Mouse (Mus musculus): ENCODE data around the gene Pcyox1. TPM values are rescaled to one million over a fixed set of nuclear protein-coding genes. Genes with fewer than 3 reads are reported as not detected.
"Not testable (repeated sequence)": the region's sequence is repeated elsewhere in the genome, so short reads cannot be mapped to it uniquely, and the experiment has no call there.

The Pcyox1 gene
- total RNA-seq, 2 experiments from 2014 or later = 105 to 114 TPM

GRCm38 (mm10) chr6:86397257-86397980 is 465 bp upstream of the Pcyox1 start:
- DNase-seq = no peak

- no peak for DNase-seq
These were observed 985 bp downstream of the Pcyox1 start for GRCm38 (mm10) chr6:86395969-86396368.

- DNase-seq = no peak
These were observed 1.9 kb downstream of the Pcyox1 start for GRCm38 (mm10) chr6:86395021-86395420.

DNA sequence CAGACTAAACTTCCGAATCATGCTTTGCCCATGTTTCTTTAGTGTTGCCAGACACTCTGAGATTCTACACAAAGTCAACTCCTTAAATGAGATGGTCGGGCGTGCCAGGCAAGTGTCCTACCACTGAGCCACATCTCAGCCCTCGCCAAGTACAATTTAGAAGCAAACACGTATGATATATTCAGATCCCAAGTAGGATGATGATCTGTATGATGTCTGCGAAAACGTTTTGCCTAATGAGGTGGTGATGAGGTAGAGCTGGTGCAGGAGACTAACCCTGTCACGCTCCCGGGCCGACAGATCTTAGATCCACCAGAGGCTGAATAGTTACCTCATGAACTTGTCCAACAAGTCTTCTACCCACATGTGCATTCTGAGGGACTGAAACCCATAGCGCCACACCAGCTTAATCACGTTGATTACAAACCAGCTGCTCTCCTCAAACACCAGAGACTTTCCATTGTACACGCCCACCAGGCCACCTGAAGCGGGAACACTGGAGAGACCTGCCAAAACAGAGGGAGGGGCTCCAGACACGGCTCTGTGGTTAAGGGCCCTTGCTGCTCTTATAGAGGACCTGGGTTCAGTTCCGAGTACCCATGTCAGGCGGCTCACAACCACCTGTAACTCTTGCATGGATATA is 2.8 kb downstream of the Pcyox1 start:
- no peak for DNase-seq

GRCm38 (mm10) chr6:86393187-86393586 is 3.8 kb downstream of the Pcyox1 start:
- DNase-seq = no peak

- DNase-seq = no peak
These were observed 5.6 kb downstream of the Pcyox1 start for GRCm38 (mm10) chr6:86391326-86391725.

- DNase-seq = no peak
These were observed 8.5 kb downstream of the Pcyox1 start for GRCm38 (mm10) chr6:86388461-86388860.

DNA sequence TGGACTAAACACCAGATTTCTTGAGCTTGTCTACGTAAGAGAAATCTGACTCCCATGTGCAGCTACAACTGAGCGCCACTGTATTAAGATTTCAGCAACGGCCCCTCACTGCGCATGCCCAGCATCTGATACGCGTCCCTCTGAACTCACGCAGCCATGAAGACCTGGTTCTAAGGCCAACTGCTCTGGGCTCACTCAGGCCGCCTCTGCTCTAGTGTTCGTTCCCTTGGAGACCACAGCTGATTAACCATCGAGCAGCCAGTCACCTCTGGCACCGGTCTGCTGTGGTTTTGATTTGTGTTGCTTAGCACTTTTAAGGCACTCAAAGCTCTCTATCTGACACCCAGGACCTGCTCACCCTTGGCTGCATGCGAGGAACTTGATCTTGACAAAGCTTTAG is 9.6 kb downstream of the Pcyox1 start:
- no peak for DNase-seq

DNA sequence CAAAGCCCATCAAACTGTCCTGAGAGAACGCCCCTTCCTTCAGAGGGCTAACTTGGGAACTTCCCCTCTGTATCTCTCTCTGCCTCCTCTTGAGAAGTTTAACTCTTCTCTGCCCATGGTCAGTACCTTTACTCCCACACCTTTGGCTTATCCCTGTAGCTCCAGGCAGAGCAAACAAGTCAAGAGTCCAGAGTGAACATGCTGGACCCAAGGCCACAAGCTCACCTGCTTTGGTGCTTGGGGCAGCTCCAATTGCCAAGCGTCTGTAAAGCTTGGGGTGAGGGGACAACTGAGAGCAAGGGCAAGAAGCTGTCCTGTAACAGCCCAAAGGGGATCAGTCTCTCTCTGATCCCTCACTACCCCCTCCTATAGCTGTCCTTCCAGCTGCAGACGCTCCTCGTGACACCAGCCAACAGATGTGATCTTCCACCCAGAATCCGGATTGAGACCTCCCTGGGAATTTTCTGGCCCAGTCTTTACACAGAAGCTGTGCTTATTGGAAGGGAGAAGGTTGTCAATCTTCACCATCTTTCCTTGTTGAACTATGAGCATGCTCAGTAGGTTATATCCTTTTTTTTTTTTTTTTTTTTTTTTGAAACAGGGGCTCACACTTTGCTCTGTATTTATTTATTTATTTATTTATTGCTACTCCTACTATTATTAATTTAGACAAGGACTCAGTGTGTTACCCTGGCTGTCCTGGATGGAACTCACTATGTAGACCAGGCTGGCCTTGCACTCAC is 11.4 kb downstream of the Pcyox1 start:
- no peak for DNase-seq

DNA sequence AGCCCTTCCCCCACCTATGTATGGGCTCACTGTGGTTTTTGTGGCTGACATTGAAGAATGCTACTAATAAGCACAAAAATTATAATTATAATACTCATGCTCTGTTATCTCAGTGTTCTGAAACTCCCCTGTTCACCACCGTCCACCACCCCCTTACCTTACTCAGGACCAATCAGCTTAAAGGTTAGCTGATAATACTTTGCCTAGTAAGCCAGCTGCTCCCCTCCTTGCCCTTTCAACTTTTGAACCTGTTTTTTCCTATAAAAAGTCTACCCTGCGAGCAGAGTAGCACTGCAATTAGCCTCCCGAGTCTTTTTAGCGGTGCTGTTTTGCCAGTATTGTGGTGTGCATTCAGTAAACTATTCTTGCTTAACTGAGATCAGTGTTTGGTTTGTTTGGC is 12.3 kb downstream of the Pcyox1 start:
- no peak for DNase-seq

- DNase-seq = no peak
These were observed 13.6 kb downstream of the Pcyox1 start for GRCm38 (mm10) chr6:86383370-86383769.

- DNase-seq = no peak
These were observed 14.4 kb downstream of the Pcyox1 start for GRCm38 (mm10) chr6:86382551-86382950.

DNA sequence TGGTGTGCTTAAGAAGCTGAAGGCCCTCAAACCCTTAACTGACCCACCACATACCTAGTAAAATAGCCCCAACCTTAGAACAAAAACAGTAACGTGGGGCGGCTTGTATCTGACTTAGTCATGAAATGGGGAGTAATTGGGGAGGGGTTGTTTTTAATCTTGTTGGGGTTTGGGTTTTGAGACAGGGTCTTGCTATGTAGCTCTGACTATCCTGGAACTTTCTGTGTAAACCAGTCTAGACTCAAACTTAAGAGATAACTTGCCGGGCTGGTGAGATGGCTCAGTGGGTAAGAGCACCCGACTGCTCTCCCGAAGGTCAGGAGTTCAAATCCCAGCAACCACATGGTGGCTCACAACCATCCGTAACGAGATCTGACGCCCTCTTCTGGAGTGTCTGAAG is 16.8 kb downstream of the Pcyox1 start:
- DNase-seq = not testable (repeated sequence)

DNA sequence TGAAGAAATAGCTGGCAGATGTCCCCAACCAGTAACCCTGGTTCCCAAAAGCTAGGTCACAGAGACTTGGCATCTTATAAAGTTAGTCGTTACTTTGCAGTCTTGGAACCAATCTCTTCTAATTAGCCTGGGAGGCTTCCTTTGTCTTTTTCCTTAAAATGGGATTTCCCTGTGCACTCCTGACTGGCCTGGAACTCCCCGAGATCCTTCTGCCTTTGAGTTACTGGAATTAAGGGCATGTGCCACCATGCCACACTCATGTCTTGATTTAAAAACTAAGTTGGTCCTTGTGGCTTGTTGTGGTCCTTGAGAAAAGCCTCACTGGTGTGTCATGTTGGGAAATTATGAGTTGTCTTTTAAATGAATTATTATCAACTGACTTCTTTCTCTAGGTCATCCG is 18.6 kb downstream of the Pcyox1 start:
- DNase-seq = no peak

GRCm38 (mm10) chr6:86373556-86373955 is 23.4 kb downstream of the Pcyox1 start:
- DNase-seq = no peak

- no peak for DNase-seq
These were observed 24.9 kb downstream of the Pcyox1 start for GRCm38 (mm10) chr6:86371950-86372516.

GRCm38 (mm10) chr6:86371340-86371911 is 25.5 kb downstream of the Pcyox1 start:
- DNase-seq = peak; percentile 96 to 97

GRCm38 (mm10) chr6:86370764-86371339 is 26.1 kb downstream of the Pcyox1 start, which contains the start of gene Snrpg:
Gene Snrpg, plus strand, starts transcription at chr6:86371304.
- DNase-seq = no peak

- no peak for DNase-seq
These were observed 26.8 kb downstream of the Pcyox1 start for GRCm38 (mm10) chr6:86370093-86370713.

- no peak for DNase-seq
These were observed 28.5 kb downstream of the Pcyox1 start for GRCm38 (mm10) chr6:86368479-86368878.

DNA sequence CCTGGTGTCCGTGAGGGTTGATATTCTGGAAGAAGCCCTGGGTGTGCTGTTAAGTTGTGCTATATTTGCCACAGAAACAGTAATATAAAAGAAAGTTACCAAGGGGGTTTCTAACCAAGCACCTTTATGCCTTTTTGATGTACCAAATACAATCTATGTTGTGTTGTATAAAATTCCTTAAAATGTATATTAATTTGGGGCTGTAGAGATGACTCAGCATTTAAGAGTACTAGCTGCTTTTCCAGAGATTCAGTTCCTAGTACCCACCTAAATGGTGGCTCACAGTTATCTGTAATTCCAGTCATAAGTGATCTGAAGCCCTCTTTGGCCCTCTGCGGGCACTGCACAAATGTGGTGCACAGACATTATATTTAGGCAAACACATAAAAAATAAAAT is 30.1 kb downstream of the Pcyox1 start:
- DNase-seq = no peak
